Mouse (Mus musculus): ENCODE results near the gene Atp13a4.
A peak's percentile ranks its signal among the peaks of the same experiment; 100 is the strongest.

Atp13a4 gene

GRCm38 (mm10) chr16:29544829-29545228, at the start of gene Atp13a4:
Gene Atp13a4 (minus strand): TSS chr16:29544864.
- DNase-seq (ENCODE audit: low read depth in 1 of 2, low spot score in 2 of 2) = no peak

- no peak for DNase-seq (ENCODE audit: low read depth in 1 of 2, low spot score in 2 of 2)
Measured at GRCm38 (mm10) chr16:29592171-29592570, 47.5 kb upstream of the Atp13a4 start.

GRCm38 (mm10) chr16:29579787-29580176, 35.1 kb upstream of the Atp13a4 start:
- DNase-seq (ENCODE audit: low read depth in 1 of 2, low spot score in 2 of 2) = no peak

DNA sequence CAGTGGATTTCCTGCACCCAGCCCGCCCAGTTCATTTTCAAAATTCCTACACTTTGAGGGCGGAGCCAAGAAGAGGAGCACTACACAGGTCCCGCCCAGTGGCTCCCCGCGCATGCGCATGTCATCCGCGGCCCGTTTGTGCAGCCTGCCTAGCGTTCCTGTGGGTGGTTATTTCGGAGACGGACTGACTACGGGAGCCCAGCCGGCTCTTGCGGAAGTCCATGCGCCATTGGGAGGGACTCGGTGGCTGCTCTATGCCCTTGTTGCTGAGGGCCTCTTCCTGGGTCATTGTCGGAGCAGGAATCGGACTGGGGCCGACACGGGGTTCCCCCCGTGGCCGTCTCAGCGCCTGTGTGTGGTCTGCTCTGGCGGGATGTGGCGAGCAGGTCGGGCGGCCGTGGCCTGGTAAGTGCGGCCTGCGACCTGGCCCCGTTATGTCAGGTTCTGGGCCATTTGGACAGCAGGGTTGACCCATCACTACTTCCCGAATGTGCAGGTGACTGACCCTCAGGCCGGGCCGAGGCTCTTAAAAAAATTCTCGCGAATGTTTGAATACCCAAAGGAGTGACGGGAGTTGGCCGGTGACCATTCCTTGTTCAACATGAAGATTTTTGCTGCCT, 34.6 kb upstream of the Atp13a4 start, which contains the start of gene Opa1:
Gene Opa1 (plus strand): TSS at position 168 of the 620 bp plus-strand sequence.
- DNase-seq (ENCODE audit: low read depth in 1 of 2, low spot score in 2 of 2) = peak; percentile 90 to 97

DNA sequence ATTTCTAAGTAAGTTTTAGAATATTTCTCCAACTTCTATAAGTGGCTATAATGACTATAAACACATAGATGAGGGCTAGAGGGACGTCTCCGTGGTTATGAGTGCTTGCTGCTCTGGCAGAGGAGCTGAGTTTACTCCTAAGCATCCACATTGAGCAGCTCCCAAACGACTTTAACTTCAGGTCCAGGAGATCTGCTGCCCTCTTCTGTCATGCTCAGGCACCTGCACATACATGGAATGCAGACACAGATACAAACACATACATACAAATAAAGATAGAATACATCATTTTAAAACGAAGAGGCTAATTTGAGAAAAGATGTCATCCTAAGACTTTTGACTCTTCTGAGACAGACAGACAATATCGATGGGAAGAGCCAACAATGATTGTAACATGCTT, 31.0 kb upstream of the Atp13a4 start:
- DNase-seq (ENCODE audit: low read depth in 1 of 2, low spot score in 2 of 2) = no peak

- DNase-seq (ENCODE audit: low read depth in 1 of 2, low spot score in 2 of 2) = no peak
Measured at GRCm38 (mm10) chr16:29574013-29574412, 29.3 kb upstream of the Atp13a4 start.

DNA sequence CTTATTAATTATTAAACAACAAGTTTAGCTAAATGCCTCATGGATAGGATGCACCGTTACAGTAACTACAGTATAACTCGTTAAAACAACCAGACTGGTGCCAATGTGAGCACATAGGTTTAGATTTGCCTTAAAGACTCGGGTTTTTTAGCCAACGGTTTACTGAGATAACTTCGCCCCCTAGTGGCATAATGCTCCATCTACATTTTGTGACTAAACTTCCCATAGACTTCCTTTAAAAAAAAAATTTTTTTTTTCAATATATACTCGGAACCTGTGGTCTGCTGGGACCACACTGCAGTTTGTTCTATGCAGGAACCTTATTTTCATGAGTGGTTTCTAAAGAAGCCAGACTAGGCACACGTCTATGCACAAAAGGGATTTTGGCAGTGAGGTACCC, 16.2 kb upstream of the Atp13a4 start:
- no peak for DNase-seq (ENCODE audit: low read depth in 1 of 2, low spot score in 2 of 2)

- DNase-seq (ENCODE audit: low read depth in 1 of 2, low spot score in 2 of 2) = no peak
Measured at GRCm38 (mm10) chr16:29560454-29560853, 15.8 kb upstream of the Atp13a4 start.

DNA sequence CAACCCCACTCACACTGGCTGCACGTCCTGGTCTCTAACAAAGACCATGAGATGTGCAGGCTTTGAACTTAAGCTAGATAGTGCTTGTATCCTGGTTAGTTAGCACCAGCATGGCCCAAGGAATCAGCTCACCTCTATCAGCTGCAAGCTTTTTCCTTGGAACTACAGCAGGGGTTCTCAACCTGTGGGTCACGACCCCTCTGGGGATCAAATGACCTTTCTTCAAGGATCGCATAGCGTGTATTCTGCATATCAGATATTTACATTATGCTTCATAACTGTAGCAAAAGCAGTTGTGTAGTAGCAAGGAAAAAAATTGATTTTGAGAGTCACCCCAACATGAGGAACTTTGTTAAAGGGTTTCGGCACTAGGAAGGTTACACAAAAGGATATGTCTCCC, 15.0 kb upstream of the Atp13a4 start:
- no peak for DNase-seq (ENCODE audit: low read depth in 1 of 2, low spot score in 2 of 2)

GRCm38 (mm10) chr16:29541261-29541683, 3.4 kb downstream of the Atp13a4 start:
- DNase-seq (ENCODE audit: low read depth in 1 of 2, low spot score in 2 of 2) = no peak

- DNase-seq (ENCODE audit: low read depth in 1 of 2, low spot score in 2 of 2) = no peak
Measured at GRCm38 (mm10) chr16:29539906-29540305, 4.8 kb downstream of the Atp13a4 start.

GRCm38 (mm10) chr16:29536411-29537204, 8.1 kb downstream of the Atp13a4 start:
- DNase-seq (ENCODE audit: low read depth in 1 of 2, low spot score in 2 of 2) = no peak

- DNase-seq (ENCODE audit: low read depth in 1 of 2, low spot score in 2 of 2) = no peak
Measured at GRCm38 (mm10) chr16:29535866-29536265, 8.8 kb downstream of the Atp13a4 start.

DNA sequence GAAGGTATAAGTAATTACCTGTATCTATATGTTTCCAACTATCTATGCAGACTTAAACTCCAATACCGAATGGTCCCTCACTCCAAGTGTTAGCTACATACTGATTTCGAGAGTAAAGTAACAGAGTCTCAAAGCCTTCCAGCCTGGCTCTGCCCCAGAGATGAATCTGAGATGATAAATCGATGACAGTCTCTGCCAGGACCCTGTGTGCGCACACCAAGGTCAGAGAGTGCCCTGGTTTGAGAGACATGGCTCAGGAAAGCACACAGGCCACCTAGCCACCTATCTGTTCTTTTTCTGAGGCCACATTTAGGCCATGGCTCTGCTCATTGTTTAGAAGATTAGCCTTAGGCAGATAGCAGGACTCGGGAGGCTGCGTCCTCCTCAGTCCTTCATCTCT, 11.0 kb downstream of the Atp13a4 start:
- no peak for DNase-seq (ENCODE audit: low read depth in 1 of 2, low spot score in 2 of 2)

DNA sequence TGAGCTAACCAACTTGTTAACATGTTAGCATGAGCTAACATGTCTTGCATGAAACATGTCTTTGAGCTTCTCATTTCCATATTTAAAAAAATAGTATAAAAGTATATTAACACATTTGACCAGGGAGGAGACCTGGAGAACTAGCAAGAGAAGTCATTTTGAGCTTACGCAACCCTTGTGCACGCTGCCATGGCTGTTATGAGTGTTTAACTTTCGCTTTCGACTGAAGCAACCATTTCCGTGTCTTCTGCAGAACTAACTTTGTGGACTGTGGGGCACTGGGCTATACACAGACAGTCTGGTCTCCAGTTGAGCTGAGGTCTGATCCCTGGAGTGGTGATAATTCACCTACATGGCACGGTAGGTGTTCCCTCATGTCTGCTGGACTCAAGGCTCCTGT, 17.6 kb downstream of the Atp13a4 start:
- DNase-seq (ENCODE audit: low read depth in 1 of 2, low spot score in 2 of 2) = no peak

GRCm38 (mm10) chr16:29526585-29526984, 18.1 kb downstream of the Atp13a4 start:
- no peak for DNase-seq (ENCODE audit: low read depth in 1 of 2, low spot score in 2 of 2)

DNA sequence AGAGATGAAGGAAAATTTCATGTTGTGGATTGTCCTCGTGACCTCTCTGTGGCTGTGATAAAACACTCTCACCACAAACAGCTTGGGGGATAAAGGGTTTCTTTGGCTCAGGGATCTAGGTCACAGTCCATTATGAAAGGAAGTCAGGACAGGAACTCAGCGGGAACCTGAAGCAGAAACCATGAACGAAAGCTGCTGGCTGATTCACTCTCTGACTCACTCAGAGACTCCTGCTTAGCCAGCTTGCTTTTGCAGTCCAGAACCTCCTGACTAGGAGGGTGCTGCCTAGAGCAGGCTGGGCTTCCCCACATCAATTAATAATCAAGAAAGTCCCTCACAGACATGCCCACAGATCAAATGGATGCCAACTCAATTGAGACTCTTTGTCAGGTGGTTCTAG, 32.2 kb downstream of the Atp13a4 start:
- no peak for DNase-seq (ENCODE audit: low read depth in 1 of 2, low spot score in 2 of 2)

DNA sequence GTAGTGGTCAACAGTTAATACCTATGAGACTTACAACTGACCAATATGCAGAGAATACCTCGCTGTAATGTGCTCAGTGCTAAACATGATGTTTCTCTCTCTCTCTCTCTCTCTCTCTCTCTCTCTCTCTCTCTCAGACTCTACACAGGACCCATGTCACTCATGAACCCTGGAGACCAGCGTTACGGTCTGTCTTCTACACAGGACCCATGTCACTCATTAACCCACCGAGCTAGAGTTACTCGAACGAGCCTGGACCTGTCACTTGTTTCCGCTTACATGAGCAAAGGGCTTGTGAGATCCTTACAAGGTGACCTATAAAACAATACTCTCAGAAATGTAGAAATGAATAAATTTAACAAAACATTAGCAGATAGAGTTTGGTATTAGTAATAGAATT, 33.9 kb downstream of the Atp13a4 start:
- DNase-seq (ENCODE audit: low read depth in 1 of 2, low spot score in 2 of 2) = no peak

GRCm38 (mm10) chr16:29509881-29510280, 34.8 kb downstream of the Atp13a4 start:
- DNase-seq (ENCODE audit: low read depth in 1 of 2, low spot score in 2 of 2) = no peak

- no peak for DNase-seq (ENCODE audit: low read depth in 1 of 2, low spot score in 2 of 2)
Measured at GRCm38 (mm10) chr16:29504671-29505070, 40.0 kb downstream of the Atp13a4 start.

GRCm38 (mm10) chr16:29504198-29504597, 40.5 kb downstream of the Atp13a4 start:
- DNase-seq (ENCODE audit: low read depth in 1 of 2, low spot score in 2 of 2) = no peak

- DNase-seq (ENCODE audit: low read depth in 1 of 2, low spot score in 2 of 2) = no peak
Measured at GRCm38 (mm10) chr16:29491031-29491430, 53.6 kb downstream of the Atp13a4 start.

- DNase-seq (ENCODE audit: low read depth in 1 of 2, low spot score in 2 of 2) = no peak
Measured at GRCm38 (mm10) chr16:29481439-29481838, 63.2 kb downstream of the Atp13a4 start.
